Mouse (Mus musculus) layer of hippocampus, adult 2 months (tissue): Measurements from ENCODE around the gene Shld2. TPM values are rescaled to one million over a fixed set of nuclear protein-coding genes. Genes with fewer than 3 reads are reported as not detected.

Experiments
- DNase-seq, 2 experiments: peaks; one replicate each; pipeline ENCODE4 v3.0.0; 2022; ENCODE audit warnings: low spot score in 2 of 2
- H3K27ac ChIP-seq: fragments of 200-600 bp; 2 replicates; pipeline ENCODE4 v1.8.1; 2022
- H3K4me3 ChIP-seq: fragments of 200-600 bp; 2 replicates; pipeline ENCODE4 v1.8.1; 2022; ENCODE audit warnings: mild to moderate bottlenecking
- CTCF ChIP-seq: fragments of 200-600 bp; conservative IDR thresholded peaks from 2 replicates; pipeline ENCODE4 v1.8.1; 2022; ENCODE audit warnings: antibody characterized with exemption, mild to moderate bottlenecking, moderate library complexity
- total RNA-seq, 2 experiments: library from RNA; stranded (reverse); gene quantifications; 2 replicates each; pipeline ENCODE4 v1.2.3; 2021

Shld2 gene
- total RNA-seq, 2 experiments from 2014 or later = 13.0 to 15.5 TPM

GRCm38 (mm10) chr14:34188629-34189028 is 121.7 kb downstream of the Shld2 start:
- DNase-seq = peak in 1 of 2 experiments; percentile 30
- Histone ChIP-seq H3K27ac (no peak overlapping the region), H3K4me3 (no peak overlapping the region)
- TF ChIP-seq CTCF = peak; percentile 80

Other genes starting within 250 kb of the Shld2 start
- gene Anxa8, start 224.5 kb downstream of the Shld2 start, total RNA-seq = under 1 TPM; 0.47 to 0.61 TPM
- gene A630023A22Rik, start 207.7 kb downstream of the Shld2 start, total RNA-seq = not detected
- gene Npy4r, start 158.0 kb downstream of the Shld2 start, total RNA-seq = not detected
- gene Gprin2, start 108.8 kb downstream of the Shld2 start, total RNA-seq = 1 to 10 TPM; 1.3 to 2.6 TPM
- under 1 TPM; 0.46 to 0.52 TPM for gene Syt15, start 90.9 kb downstream of the Shld2 start, total RNA-seq
- gene Glud1, start 234 bp upstream of the Shld2 start, total RNA-seq = 100 to 1,000 TPM; 316 to 317 TPM
- gene Fam25c, start 44.9 kb upstream of the Shld2 start, total RNA-seq = not detected
- 1 to 10 TPM; 4.8 to 6.7 TPM for gene Sncg, start 64.3 kb upstream of the Shld2 start, total RNA-seq
- 1 to 10 TPM; 3.9 to 4.0 TPM for gene Mmrn2, start 65.0 kb upstream of the Shld2 start, total RNA-seq
- gene Bmpr1a, start 192.8 kb upstream of the Shld2 start, total RNA-seq = 10 to 100 TPM; 36.5 to 42.2 TPM
- not detected for gene 9230112D13Rik, start 212.3 kb upstream of the Shld2 start, total RNA-seq